Mouse (Mus musculus) embryonic stem cell, embryonic (primary cell): Measurements from ENCODE around the gene Ap2a1.

Experiments used
- CTCF ChIA-PET, 4 experiments: fragments of 300-600 bp in 2 of 4; fragments of 350-600 bp in 2 of 4; sonication (Branson Sonifier 250); formaldehyde crosslinking; loops; one replicate each; lab custom pipeline; 2022; ENCODE audit warnings: inconsistent platforms in 2 of 4; lab: Charles Lee
- POLR2A ChIA-PET, 4 experiments: fragments of 300-600 bp in 2 of 4; fragments of 350-600 bp in 2 of 4; sonication (Branson Sonifier 250); formaldehyde crosslinking; loops; one replicate each; lab custom pipeline; 2022; ENCODE audit warnings: antibody characterized with exemption in 4 of 4, inconsistent platforms in 1 of 4; lab: Charles Lee

The Ap2a1 gene

DNA sequence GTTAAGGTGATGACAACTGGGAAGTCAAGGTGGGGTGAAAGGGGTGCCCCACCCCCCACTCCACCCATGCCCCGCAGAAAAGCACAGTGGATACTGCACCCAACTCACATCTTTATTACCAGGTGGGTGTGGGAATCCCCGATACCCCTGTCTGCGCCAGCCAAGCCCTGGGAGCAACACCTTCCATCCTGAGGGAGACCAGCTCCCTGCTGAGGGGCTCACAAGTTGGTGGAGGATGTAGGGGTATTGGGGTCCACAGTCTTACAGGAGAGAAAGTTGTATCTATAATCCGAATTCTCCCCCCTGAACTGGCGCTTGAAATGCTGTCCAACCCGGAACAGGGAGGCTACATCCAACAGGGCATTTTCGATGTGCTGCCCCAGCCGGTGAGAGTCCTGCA is 30.0 kb upstream of the Ap2a1 start:
- ChIA-PET POLR2A (interaction anchor here in 2 of 4 experiments (0.6 to 4.7 kb wide), 5 partner anchors 11 to 458 kb away, joined by 3 to 42 read pairs (median 5); no protein-coding TSS in a partner anchor), CTCF (interaction anchor here in 2 of 4 experiments (0.5 to 1.4 kb wide), 3 partner anchors 20 to 33 kb away, joined by 3 read pairs; no protein-coding TSS in a partner anchor)

DNA sequence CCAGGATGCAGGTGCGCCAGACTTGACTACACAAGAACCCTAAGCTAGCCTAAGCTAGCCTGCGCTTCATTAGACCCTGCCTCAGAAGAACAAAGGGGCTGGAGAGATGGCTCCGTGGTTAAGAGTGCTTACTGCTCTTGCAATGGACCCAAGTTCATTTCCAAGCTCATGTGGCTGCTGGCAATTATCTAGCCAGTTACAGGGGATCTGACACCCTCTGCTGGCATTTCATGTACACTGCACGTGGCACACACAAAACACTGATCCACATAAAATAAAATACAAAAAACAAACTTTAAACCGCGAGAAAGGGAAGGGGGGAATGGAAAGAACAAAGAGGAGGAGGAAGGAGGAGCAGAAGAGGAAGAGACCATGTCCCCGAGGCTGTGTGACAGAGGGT is 28.9 kb upstream of the Ap2a1 start:
- ChIA-PET POLR2A (interaction anchor here (0.5 to 4.7 kb wide), 32 partner anchors 9 to 833 kb away, joined by 3 to 42 read pairs (median 4); partner anchors contain the start of genes Izumo2 (in 3 of the 4), Ap2a1 (in 2 of the 4), Ptov1 (in 2 of the 4) and Med25 (in 1 of the 4)), CTCF (interaction anchor here (0.6 to 2.4 kb wide), 41 partner anchors 9 to 431 kb away, joined by 3 to 12 read pairs (median 4); partner anchors contain the start of genes Ap2a1 (in 3 of the 4), Flt3l (in 1 of the 4), Gm45713 (in 1 of the 4) and Il4i1 (in 1 of the 4))

DNA sequence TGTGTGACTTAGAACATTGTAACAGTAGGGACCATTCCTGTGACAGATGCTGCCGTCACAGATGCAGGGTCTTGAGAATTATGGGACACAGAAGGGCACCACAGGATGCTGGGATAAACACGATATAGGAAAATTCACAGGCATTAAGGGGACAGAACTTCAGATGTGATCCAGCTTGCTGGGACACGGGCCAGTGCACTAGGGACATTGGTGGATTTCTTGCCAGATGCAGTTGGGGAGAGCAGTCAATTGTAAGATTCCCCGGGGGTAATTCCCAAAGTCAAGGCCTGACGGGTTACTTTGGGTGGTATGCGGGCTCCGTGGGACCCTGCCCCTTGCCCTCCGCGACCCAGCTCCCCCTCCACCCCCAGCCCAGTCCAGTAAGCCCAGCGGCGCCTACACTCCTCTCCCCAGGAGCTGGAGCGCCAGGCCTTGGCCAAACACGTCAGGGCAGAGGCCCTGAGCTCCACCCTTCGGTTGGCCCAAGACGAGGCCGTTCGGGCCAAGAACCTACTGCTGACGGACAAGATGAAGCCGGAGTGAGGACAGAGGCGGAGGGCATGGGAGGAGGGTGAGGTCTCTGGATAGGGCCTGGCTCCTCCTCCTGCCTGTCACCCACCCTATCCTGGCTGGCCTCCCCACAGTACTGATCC is 28.0 kb upstream of the Ap2a1 start:
- ChIA-PET POLR2A (interaction anchor here (0.6 to 4.7 kb wide), 39 partner anchors 8 to 254 kb away, joined by 3 to 42 read pairs (median 4); partner anchors contain the start of genes Izumo2 (in 3 of the 4), Ap2a1 (in 2 of the 4), Prmt1 (in 1 of the 4) and Ptov1 (in 1 of the 4)), CTCF (interaction anchor here (0.6 to 2.4 kb wide), 32 partner anchors 8 to 291 kb away, joined by 3 to 12 read pairs (median 5); partner anchors contain the start of genes Ap2a1 (in 3 of the 4), Prmt1 (in 2 of the 4), Izumo2 (in 1 of the 4) and Rras (in 1 of the 4))

DNA sequence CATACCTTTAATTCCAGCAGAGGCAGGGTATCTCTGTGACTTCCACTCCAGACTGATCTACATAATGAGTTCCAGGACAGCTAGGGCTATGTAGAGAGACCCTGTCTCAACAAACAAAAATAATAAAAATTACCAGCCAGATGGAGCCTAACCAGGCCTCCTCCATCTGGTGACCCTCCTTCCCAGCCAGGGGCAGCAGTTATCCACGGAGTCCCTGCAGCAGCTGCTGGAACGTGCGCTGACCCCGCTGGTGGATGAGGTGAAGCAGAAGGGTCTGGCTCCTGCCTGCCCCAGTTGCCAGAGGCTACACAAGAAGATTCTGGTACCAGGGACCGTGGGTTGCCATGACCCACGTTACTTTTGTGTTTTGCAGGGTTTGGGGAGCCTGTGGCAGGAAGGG is 27.0 kb upstream of the Ap2a1 start:
- ChIA-PET CTCF (interaction anchor here in 3 of 4 experiments (0.6 to 2.4 kb wide), 7 partner anchors 9 to 31 kb away, joined by 3 to 9 read pairs (median 5); partner anchors contain the start of gene Prmt1 (in 1 of the 3)), POLR2A (interaction anchor here in 2 of 4 experiments (0.7 to 4.7 kb wide), 17 partner anchors 8 to 247 kb away, joined by 3 to 42 read pairs (median 5); partner anchors contain the start of genes Ap2a1 (in 2 of the 2), Izumo2 (in 1 of the 2), Prmt1 (in 1 of the 2) and Ptov1 (in 1 of the 2))

DNA sequence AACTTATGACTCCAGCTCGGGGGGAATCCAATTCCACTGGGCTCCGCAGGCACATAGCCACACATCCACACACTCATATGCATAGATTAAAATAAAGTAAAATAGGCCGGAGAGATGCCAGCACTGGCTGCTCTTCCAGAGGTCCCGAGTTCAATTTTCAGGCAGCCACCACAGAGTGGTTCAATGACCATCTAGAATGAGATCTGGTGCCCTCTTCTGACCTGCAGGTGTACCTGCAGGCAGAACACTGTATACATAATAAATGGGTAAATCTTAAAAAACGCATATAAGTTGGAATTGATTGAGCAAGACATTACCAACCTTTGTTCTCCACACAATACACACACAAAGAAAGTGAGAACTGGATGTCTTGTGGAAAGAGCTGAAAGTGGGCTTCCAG is 26.3 kb upstream of the Ap2a1 start:
- POLR2A ChIA-PET = interaction anchor here in 2 of 4 experiments (0.7 to 4.7 kb wide), 9 partner anchors 10 to 141 kb away, joined by 3 to 42 read pairs (median 6); partner anchors contain the start of genes Ap2a1 (in 1 of the 2) and Prmt1 (in 1 of the 2)
- CTCF ChIA-PET = interaction anchor here (0.6 to 2.1 kb wide), 8 partner anchors 10 to 280 kb away, joined by 3 to 7 read pairs (median 3); partner anchors contain the start of gene Ap2a1 (in 1 of the 4)

DNA sequence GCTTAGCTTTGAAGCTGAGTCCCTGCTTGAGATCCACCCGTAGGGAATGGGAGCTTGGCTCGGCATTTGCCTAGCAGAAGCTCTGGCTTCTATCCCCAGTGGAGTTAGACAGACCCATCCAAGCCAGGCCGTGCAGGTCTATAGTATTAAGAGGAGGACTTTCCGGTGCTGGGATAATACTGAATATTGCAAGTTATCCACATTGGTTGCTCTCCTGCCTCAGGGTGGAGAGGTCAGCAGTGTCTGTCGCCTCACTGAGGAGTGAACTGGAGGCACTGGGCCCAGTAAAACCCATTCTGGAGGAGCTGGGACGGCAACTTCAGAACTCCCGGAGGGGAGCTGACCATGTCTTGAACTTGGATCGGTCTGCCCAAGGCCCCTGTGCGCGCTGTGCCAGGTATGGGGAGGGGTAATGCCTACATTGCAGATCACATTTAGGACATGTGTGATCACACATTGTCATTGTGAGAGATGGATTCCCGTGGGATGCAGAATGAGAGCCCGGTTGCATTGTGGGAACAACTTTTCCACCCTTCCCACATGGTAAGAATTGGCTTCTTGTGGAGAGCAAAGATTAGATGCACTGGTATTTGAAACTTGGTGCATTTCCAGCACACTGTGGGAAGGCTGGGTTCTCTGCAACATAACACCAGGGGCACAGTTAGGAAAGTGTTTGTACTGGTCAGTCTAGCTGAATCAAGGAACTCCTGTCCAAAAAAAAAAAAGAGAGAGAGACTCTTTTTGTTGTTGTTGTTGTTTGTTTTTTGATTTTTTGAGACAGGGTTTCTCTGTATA is 25.0 kb upstream of the Ap2a1 start:
- CTCF ChIA-PET = interaction anchor here in 3 of 4 experiments (0.6 to 2.0 kb wide), 9 partner anchors 10 to 94 kb away, joined by 3 to 6 read pairs (median 3); no protein-coding TSS in a partner anchor
- POLR2A ChIA-PET = interaction anchor here in 3 of 4 experiments (0.6 to 6.4 kb wide), 12 partner anchors 9 to 171 kb away, joined by 3 to 98 read pairs (median 4); partner anchors contain the start of genes Akt1s1 (in 1 of the 3), Cpt1c (in 1 of the 3), Il4i1 (in 1 of the 3) and Nup62 (in 1 of the 3)

DNA sequence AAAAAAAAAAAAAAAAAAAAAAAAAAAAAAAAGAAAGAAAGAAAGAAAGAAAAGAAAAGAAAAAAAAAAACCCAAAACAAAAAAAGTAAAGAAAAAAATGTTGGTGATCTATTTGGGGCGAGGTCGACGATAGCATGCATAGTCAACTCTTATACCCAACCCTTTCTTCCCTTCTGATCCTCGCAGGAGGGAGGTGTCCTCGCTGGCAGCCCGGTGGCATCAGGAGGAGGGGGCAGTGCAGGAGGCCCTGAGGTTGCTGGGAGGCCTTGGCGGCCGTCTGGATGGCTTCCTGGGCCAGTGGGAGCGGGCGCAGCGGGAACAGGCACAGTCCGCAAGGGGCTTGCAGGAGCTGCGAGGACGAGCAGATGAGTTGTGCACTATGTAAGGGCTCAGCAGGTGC is 24.3 kb upstream of the Ap2a1 start:
- ChIA-PET CTCF (interaction anchor here in 1 of 4 experiments (0.9 to 2.0 kb wide), 4 partner anchors 16 to 93 kb away, joined by 3 to 5 read pairs (median 3); no protein-coding TSS in a partner anchor), POLR2A (interaction anchor here in 3 of 4 experiments (0.7 to 6.4 kb wide), 12 partner anchors 10 to 177 kb away, joined by 3 to 98 read pairs (median 10); partner anchors contain the start of genes Prmt1 (in 2 of the 3), Akt1s1 (in 1 of the 3), Cpt1c (in 1 of the 3) and Fuz (in 1 of the 3))

DNA sequence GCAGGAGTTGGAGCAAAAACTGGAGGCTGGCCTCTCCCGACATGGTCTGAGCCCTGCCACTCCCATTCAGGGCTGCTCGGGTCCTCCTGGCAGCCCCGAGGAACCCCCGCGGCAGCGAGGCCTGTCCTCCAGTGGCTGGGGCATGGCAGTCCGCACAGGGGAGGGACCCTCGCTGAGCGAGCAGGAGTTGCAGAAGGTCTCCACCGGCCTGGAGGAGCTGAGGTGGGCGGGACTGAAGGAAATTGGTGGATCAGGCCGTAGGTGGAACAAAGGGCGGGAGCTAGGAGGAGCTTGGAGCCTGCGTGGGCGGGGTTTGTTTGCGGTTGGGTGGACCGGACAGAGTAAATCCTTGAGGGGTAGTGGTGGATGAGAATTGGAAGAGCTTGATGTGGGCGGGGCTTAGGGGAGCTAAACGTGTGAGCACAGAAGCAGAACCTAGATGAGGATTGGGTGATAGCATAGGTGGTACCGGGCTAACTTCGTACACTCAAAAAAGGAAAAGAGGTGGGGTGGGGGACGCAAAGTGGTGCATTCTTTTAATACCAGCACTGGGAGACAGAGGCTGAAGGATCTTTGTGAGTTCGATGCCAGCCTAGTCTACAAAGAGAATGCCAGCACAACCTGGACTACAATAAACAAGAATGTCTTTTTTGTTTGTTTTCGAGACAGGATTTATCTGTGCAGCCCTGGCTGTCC is 23.5 kb upstream of the Ap2a1 start:
- CTCF ChIA-PET = interaction anchor here (0.6 to 2.4 kb wide), 48 partner anchors 10 to 485 kb away, joined by 3 to 32 read pairs (median 3); partner anchors contain the start of genes Ap2a1 (in 2 of the 4), Aldh16a1 (in 1 of the 4), Flt3l (in 1 of the 4) and Josd2 (in 1 of the 4)
- POLR2A ChIA-PET = interaction anchor here (0.5 to 6.4 kb wide), 170 partner anchors 9 to 691 kb away, joined by 3 to 109 read pairs (median 6); partner anchors contain the start of genes Tsks (in 4 of the 4), Akt1s1 (in 3 of the 4), Ap2a1 (in 3 of the 4) and Atf5 (in 3 of the 4)

DNA sequence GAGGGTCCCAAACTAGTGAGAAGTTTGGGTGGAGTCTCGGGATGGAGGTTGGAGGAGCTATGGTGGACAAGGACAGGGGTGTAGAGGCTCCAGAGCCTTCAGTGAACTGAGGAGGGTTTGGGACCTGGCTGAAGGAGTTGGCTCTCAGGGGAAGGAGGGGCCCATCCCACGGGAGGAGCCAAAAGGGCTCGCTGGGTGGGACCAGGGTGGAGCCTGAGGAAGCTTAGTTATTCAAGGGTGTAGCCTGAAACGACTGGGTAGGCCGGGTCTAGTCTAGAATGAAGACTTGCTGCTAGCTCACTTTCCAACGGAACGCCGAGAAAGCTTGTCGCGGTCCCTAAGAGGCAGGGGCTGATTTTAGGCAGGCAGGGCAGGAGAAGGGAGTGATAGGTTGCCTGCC is 22.7 kb upstream of the Ap2a1 start:
- POLR2A ChIA-PET = interaction anchor here (0.5 to 6.4 kb wide), 156 partner anchors 8 to 706 kb away, joined by 3 to 109 read pairs (median 6); partner anchors contain the start of genes Akt1s1 (in 3 of the 4), Ap2a1 (in 3 of the 4), Atf5 (in 3 of the 4) and Fuz (in 3 of the 4)
- CTCF ChIA-PET = interaction anchor here (0.6 to 2.4 kb wide), 32 partner anchors 11 to 349 kb away, joined by 3 to 32 read pairs (median 4); partner anchors contain the start of genes Ap2a1 (in 2 of the 4), Flt3l (in 1 of the 4), Pnkp (in 1 of the 4) and Prmt1 (in 1 of the 4)

DNA sequence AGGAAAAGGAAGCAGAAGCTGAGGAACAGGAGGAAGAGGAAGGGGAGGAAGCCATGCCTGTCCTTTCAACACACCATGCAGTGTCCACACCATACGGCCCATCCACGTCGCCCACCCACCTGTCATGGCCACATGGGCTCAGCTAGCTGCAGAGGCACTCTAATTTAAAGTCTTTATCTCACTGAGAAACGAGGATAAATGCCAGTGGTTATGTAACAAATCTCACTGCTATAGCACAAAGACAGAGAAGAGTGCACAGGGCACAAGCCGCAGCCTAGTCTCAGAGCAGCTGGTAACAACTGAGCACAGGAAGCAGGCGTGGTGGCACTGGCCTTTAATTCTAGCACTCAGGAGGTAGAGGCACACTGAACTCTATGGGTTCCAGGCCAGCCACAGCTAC is 20.6 kb upstream of the Ap2a1 start:
- CTCF ChIA-PET = interaction anchor here in 3 of 4 experiments (1.0 to 1.4 kb wide), 4 partner anchors 8 to 89 kb away, joined by 3 to 4 read pairs (median 3); no protein-coding TSS in a partner anchor
- POLR2A ChIA-PET = interaction anchor here (0.7 to 6.4 kb wide), 14 partner anchors 8 to 241 kb away, joined by 3 to 109 read pairs (median 5); partner anchors contain the start of genes Atf5 (in 2 of the 4), Il4i1 (in 2 of the 4), Nup62 (in 2 of the 4) and Tsks (in 2 of the 4)

DNA sequence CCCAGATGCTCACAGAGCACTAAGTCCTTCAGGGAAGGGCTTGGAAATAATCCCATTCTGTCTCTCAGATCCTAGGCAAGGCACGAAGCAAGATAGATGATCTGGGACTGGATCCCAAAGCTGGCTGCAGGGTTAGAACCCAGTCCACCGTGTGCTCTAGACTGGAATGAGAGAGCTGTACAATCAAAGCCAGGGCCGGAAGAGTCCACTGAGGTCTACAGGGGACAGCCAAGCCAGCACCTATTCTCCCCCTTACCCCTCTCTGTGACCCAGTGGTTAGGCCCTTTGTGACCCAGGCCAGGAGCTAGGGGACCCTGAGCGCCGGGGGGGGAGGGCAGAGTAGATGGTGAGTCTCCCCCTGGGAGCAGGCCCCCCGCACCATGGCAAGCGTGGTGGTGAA is 13.6 kb upstream of the Ap2a1 start, which contains the start of gene Tsks:
Gene Tsks (plus strand): TSS at position 301 of the 400 bp plus-strand sequence.
- CTCF ChIA-PET = interaction anchor here in 3 of 4 experiments (0.6 to 0.8 kb wide), 4 partner anchors 10 to 416 kb away, joined by 3 to 7 read pairs (median 4); no protein-coding TSS in a partner anchor

DNA sequence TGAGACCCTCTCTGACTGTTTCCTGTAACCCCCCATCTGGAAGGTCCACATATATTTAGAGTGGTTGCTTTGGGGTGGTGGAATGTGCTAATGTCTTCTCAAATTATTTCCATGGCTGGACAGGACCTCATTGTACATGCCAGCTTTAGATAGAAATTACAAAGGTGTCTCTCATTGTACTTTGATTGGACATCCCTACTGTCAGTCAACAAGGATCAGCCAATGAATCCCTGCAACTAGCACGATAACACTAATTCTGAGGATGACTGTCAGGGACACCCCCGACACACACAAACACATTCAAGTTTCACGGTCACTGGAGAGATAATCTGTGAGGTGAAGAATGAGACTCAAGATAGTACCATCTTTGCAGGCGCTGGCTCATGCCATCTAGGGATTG is 9.4 kb upstream of the Ap2a1 start:
- ChIA-PET POLR2A (interaction anchor here in 3 of 4 experiments (0.8 to 10.7 kb wide), 11 partner anchors 8 to 230 kb away, joined by 3 to 109 read pairs (median 4); partner anchors contain the start of genes Ap2a1 (in 2 of the 3) and Izumo2 (in 1 of the 3)), CTCF (interaction anchor here in 2 of 4 experiments (0.5 to 1.6 kb wide), 2 partner anchors 9 to 48 kb away, joined by 4 to 5 read pairs; partner anchors contain the start of genes Ap2a1 (in 1 of the 2) and Prmt1 (in 1 of the 2))

More for the DNA sequence above, 13.6 kb upstream of the Ap2a1 start, which contains the start of gene Tsks:
- POLR2A ChIA-PET = interaction anchor here (0.5 to 10.7 kb wide), 27 partner anchors 8 to 424 kb away, joined by 3 to 109 read pairs (median 4); partner anchors contain the start of genes Ap2a1 (in 2 of the 4), Ptov1 (in 2 of the 4), Kcnc3 (in 1 of the 4) and Nup62 (in 1 of the 4)

DNA sequence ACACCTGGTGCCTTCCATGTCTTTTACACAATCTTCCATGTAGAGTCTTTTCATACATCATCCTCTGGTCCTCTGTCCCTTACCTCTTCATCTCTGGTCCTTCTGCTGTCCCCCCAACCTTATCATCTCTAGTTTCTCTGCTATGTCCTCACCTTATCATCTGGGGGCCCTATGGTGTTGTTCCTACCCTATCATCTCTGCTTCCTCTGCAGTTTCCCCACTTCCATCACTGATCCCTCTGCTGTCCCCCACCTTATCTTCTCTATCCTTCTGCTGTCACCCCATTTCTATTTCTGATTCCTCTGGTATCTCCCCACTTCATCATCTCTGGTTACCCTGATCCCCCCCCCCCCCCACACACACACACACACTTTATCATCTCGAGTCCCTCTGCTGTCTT is 726 bp downstream of the Ap2a1 start:
- ChIA-PET CTCF (interaction anchor here in 3 of 4 experiments (0.6 to 2.8 kb wide), 6 partner anchors 29 to 543 kb away, joined by 3 to 16 read pairs (median 6); no protein-coding TSS in a partner anchor), POLR2A (interaction anchor here in 3 of 4 experiments (0.8 to 4.7 kb wide), 35 partner anchors 8 to 401 kb away, joined by 4 to 108 read pairs (median 12); partner anchors contain the start of genes Akt1s1 (in 2 of the 3), Tbc1d17 (in 2 of the 3), Tsks (in 2 of the 3) and Aldh16a1 (in 1 of the 3))

DNA sequence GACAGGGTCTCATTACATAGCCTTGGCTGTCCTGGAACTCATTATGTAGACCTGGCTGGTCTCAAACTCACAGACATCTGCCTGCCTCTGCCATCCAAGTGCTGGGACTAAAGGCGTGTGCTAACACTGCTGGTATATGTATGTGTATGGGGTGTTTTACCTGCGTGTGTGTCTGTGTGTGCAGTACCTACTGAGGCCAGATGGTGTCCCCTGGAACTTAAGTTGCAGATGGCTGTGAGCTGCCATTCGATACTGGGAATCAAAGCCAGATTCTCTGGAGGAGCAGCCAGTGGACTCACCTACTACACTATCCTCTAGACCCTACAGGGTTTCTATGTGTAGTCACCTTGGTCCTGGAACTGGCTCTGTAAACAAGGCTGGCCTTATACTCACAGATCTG is 3.8 kb downstream of the Ap2a1 start:
- CTCF ChIA-PET = interaction anchor here (0.6 to 2.1 kb wide), 20 partner anchors 12 to 250 kb away, joined by 3 to 12 read pairs (median 4); no protein-coding TSS in a partner anchor

DNA sequence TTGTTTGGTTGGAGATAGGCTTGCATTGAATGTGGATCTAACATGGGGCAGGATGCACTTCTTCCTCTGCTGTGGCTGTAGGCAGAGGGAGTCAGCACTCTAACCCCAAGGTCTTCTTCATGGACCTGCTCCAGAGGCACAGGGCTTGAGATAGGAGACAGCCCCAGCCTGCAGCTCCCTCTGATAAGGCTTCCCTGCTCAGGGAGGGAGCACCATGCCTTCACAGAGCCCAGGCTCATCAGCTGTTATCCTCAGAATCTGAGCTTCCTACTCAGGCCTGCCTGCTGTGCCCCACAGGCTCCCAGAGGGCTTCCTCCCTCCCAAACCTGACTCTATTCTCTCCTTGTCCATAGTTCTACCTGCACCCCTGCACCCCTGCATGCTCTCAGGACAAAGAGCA is 6.8 kb downstream of the Ap2a1 start:
- ChIA-PET POLR2A (interaction anchor here in 3 of 4 experiments (0.6 to 2.9 kb wide), 5 partner anchors 9 to 53 kb away, joined by 3 to 19 read pairs (median 3); partner anchors contain the start of genes Ptov1 (in 1 of the 3) and Tsks (in 1 of the 3)), CTCF (no interaction called here)

More for the DNA sequence above, 3.8 kb downstream of the Ap2a1 start:
- POLR2A ChIA-PET = interaction anchor here in 3 of 4 experiments (0.6 to 1.5 kb wide), 17 partner anchors 10 to 852 kb away, joined by 3 to 6 read pairs (median 3); partner anchors contain the start of genes Atf5 (in 1 of the 3), Il4i1 (in 1 of the 3), Med25 (in 1 of the 3) and Nup62 (in 1 of the 3)
